Mouse (Mus musculus): Measurements from ENCODE around the gene Nt5m.

- no peak for TF ChIP-seq CTCF (IDR thresholded peaks at IDR 0.05; ENCODE audit: control insufficient read depth, insufficient read depth, insufficient read length)
- TF ChIP-seq USF1 (IDR thresholded peaks at IDR 0.05; ENCODE audit: low read depth) = no peak
- no peak for TF ChIP-seq CEBPB (IDR thresholded peaks at IDR 0.05; ENCODE audit: low read depth)
- TF ChIP-seq FOSL1 (IDR thresholded peaks at IDR 0.05; ENCODE audit: insufficient read depth, low read length, poor library complexity, severe bottlenecking) = no peak
- no peak for TF ChIP-seq MYOD1 (IDR thresholded peaks at IDR 0.05; ENCODE audit: control insufficient read depth, insufficient read length, low read depth)
Measured at GRCm38 (mm10) chr11:59919401-59919800, 80.2 kb downstream of the Nt5m start.
